Mouse (Mus musculus) C2C12 (cell line): ENCODE data around the gene Gucy2g. TPM values are rescaled to one million over a fixed set of nuclear protein-coding genes. Genes with fewer than 3 reads are reported as not detected.

ENCODE experiments used
- H3K27me3 ChIP-seq: one replicate; pipeline ENCODE4 v1.6.1; 2011; ENCODE audit not compliant: control insufficient read depth, insufficient read depth, insufficient read length
- H3K36me3 ChIP-seq: one replicate; pipeline ENCODE4 v1.6.1; 2011; ENCODE audit not compliant: control insufficient read depth, insufficient read depth
- H3K4me3 ChIP-seq: one replicate; pipeline ENCODE4 v1.5.1; 2011; ENCODE audit warnings: mild to moderate bottlenecking, control low read depth; ENCODE audit not compliant: poor library complexity, insufficient read depth, severe bottlenecking
- H3K79me2 ChIP-seq: one replicate; pipeline ENCODE4 v1.6.1; 2011; ENCODE audit not compliant: control insufficient read depth, insufficient read depth
- H3K79me3 ChIP-seq: one replicate; pipeline ENCODE4 v1.6.1; 2011; ENCODE audit warnings: low read depth, control low read depth
- H3ac ChIP-seq: one replicate; pipeline ENCODE3; 2011; ENCODE audit warnings: low read depth; ENCODE audit not compliant: control insufficient read depth, insufficient read length
- CEBPB ChIP-seq: IDR thresholded peaks from one replicate; pipeline ENCODE4 v1.6.1; 2011; ENCODE audit warnings: low read depth, mild to moderate bottlenecking, control low read depth, moderate library complexity
- CTCF ChIP-seq: IDR thresholded peaks from one replicate; pipeline ENCODE4 v1.5.1; 2011; ENCODE audit not compliant: control insufficient read depth, insufficient read depth, insufficient read length
- FOSL1 ChIP-seq: IDR thresholded peaks from one replicate; pipeline ENCODE4 v1.8.0; 2011; ENCODE audit warnings: mild to moderate bottlenecking, low read length; ENCODE audit not compliant: poor library complexity, insufficient read depth, severe bottlenecking
- MAX ChIP-seq: IDR thresholded peaks from one replicate; pipeline ENCODE4 v1.6.1; 2011; ENCODE audit warnings: mild to moderate bottlenecking, control low read depth
- MYOD1 ChIP-seq: IDR thresholded peaks from one replicate; pipeline ENCODE4 v1.6.1; 2011; ENCODE audit warnings: low read depth; ENCODE audit not compliant: control insufficient read depth, insufficient read length
- MYOG ChIP-seq: IDR thresholded peaks from one replicate; pipeline ENCODE4 v1.6.1; 2011; ENCODE audit not compliant: control insufficient read depth, insufficient read length; ENCODE audit errors: extremely low read depth
- USF1 ChIP-seq: IDR thresholded peaks from one replicate; pipeline ENCODE4 v1.6.1; 2011; ENCODE audit warnings: low read depth, mild to moderate bottlenecking, control low read depth, moderate library complexity
- polyA plus RNA-seq: library from polyadenylated mRNA; unstranded; fragments of >200 nt; fragmentation: generic; extraction: Trizol; gene quantifications from one replicate; pipeline ENCODE4 v1.2.1, GENCODE M21; 2012; ENCODE audit warnings: missing spikeins

The Gucy2g gene
- polyA plus RNA-seq, 1 experiment: 0.02 TPM

DNA sequence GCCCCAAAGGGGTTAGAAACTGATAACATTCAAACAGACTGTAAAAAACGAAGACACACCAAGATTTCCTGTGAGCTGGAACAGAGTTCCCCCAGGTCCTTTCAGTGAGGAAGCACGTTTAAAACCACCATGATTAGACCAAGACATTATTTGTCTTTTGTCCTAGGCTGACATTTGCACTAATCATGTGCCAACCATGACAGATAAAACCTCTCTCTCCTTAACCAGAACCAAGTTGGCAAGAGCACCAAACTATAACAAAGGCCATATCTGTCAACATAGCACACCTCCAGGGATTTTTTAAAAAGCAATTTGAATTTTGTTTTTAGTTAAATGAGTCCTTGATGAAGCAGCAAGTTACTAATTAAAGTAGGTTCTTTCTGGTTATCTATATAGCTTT lies 73.3 kb downstream of the Gucy2g start:
- Histone ChIP-seq H3ac (no peak overlapping the region), H3K36me3 (no peaks in the 10 kb centered on the region), H3K79me3 (no peaks in the 10 kb centered on the region), H3K4me3 (no peak overlapping the region), H3K27me3 (peaks cover 6% of the 10 kb centered on the region), H3K79me2 (no peaks in the 10 kb centered on the region)
- TF ChIP-seq CTCF (no peak), FOSL1 (no peak), CEBPB (no peak), MAX (no peak), MYOG (no peak), USF1 (no peak), MYOD1 (no peak)

DNA sequence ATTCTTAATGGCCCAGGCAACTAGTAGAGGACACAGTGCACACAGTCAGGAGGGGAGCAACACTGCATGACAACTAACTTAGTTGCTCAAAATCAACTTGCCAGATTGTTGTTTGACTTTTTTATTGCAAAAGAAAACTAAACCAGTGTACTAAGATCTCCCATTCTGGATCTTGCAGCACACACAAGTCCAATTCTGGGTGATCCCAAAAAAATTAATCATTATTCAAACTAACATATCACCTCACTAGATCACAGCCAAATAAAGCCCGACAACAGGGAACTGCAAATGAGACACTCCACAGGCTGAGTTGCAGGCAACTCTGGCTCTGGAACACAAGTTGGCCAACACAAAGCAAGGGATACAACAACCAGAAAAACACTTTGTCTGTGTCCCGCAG lies 74.3 kb downstream of the Gucy2g start:
- no peak for TF ChIP-seq USF1
- no peak for TF ChIP-seq MAX
- TF ChIP-seq MYOG: no peak
- Histone ChIP-seq H3K27me3 (peaks cover 6% of the 10 kb centered on the region), H3K36me3 (no peaks in the 10 kb centered on the region), H3K79me2 (no peaks in the 10 kb centered on the region), H3K4me3 (no peak overlapping the region), H3K79me3 (no peaks in the 10 kb centered on the region), H3ac (no peak overlapping the region)

DNA sequence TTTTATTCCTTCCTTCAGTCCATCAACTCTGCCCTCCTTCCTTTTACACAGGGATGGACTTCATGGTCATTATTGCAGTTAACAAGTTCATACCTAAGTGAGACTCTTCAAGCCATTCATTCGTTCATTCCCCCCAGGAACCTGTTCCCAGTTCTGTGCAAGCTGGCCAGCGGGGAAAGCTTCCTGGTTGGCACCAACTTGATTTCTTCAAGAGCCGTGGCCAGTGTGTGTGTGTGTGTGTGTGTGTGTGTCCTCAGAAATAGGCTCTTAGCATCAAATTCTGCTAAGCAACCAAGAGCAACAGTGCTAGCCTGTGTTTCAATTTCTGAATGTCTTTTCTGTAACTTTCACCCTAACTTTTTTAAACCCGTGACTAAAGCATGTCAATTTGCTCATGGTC lies 75.1 kb downstream of the Gucy2g start:
- Histone ChIP-seq H3K36me3 (no peaks in the 10 kb centered on the region), H3K79me3 (no peaks in the 10 kb centered on the region), H3K27me3 (peaks cover 6% of the 10 kb centered on the region), H3ac (no peak overlapping the region), H3K4me3 (no peak overlapping the region), H3K79me2 (no peaks in the 10 kb centered on the region)
- TF ChIP-seq MYOD1 (no peak), FOSL1 (no peak), USF1 (no peak)

DNA sequence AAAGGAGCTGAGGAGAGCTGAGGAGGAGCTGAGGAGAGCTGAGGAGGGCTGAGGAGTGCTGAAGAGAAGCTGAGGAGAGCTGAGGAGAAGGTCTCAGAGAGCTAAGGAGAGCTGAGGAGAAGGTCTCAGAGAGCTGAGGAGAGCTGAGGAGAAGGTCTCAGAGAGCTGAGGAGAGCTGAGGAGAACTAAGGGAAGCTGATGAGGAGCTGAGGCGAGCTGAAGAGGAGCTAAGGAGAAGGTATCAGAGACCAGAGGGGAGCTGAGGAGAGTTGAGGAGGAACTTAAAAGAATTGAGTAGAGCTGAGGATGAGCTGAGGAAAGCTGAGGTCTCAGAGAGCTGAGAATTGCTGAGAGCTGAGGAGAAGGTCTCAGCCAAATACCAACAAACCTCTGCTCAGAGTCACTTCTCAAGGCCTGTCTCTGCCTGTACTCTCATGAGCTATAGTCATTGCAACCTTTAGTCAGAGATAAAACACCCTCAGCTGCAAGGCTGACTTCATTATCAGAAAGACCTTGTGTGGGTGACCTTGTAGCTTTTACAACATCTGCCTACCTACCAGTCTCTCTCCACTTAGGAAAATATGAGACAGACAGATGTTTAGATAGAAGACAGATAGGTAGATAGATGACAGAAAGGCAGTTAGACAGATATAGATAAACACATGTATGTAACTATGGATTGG lies 75.7 kb downstream of the Gucy2g start:
- H3K36me3 ChIP-seq: no peaks in the 10 kb centered on the region
- no peak for TF ChIP-seq CEBPB
- TF ChIP-seq FOSL1: no peak
- no peak for TF ChIP-seq MYOG
- no peak for TF ChIP-seq MAX
- TF ChIP-seq MYOD1: no peak
- TF ChIP-seq CTCF: no peak
- no peak for TF ChIP-seq USF1
- no peaks in the 10 kb centered on the region for H3K79me2 ChIP-seq
- no peak overlapping the region for H3ac ChIP-seq
- no peaks in the 10 kb centered on the region for H3K79me3 ChIP-seq
- H3K4me3 ChIP-seq: no peak overlapping the region
- H3K27me3 ChIP-seq: peaks cover 6% of the 10 kb centered on the region

DNA sequence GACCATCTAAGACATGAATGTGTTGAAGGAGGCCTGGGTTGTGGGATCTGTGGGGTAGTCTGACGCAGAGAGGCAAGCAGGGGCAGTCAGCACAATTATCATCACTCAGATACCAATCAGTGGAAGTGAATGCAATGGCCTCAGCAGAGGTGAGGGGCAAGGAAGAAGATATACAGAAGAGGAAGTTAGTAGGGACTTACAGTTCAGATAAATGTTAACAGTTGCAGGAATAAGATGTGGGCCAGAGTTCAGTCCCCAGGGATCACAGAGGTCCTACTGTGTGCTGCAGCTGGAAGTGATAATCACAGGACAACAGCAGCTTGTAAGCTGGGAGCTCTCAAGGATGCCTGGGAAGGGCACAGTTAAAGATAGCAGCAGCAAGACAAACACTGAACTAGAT lies 76.9 kb downstream of the Gucy2g start:
- H3K4me3 ChIP-seq: no peak overlapping the region
- H3K79me2 ChIP-seq: no peaks in the 10 kb centered on the region
- TF ChIP-seq CEBPB: no peak
- TF ChIP-seq CTCF: no peak
- no peak for TF ChIP-seq FOSL1
- no peak for TF ChIP-seq USF1
- TF ChIP-seq MYOD1: no peak
- TF ChIP-seq MYOG: no peak
- no peak for TF ChIP-seq MAX
- H3K36me3 ChIP-seq: no peaks in the 10 kb centered on the region
- peaks cover 11% of the 10 kb centered on the region for H3K27me3 ChIP-seq
- no peaks in the 10 kb centered on the region for H3K79me3 ChIP-seq
- no peak overlapping the region for H3ac ChIP-seq

DNA sequence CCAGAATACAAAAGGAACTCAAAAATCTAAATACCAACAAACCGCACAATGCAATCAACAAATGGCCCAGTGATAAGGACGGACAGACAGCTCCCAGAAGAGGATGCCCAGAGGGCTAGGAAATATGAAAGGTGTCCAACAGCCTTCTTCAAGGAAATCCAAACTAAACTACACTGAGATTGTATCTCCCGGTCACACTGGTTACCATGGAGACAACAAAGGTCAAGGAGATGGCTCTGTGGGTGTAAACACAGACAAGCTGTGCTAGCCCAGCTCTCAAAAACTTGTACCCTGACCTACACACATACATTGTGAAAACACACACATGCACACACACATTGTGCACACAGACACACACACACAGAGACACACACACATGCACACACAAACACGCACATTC lies 78.8 kb downstream of the Gucy2g start:
- H3K27me3 ChIP-seq: peaks cover 11% of the 10 kb centered on the region
- H3K79me3 ChIP-seq: no peaks in the 10 kb centered on the region
- no peak overlapping the region for H3K4me3 ChIP-seq
- H3K36me3 ChIP-seq: no peaks in the 10 kb centered on the region
- no peak overlapping the region for H3ac ChIP-seq
- H3K79me2 ChIP-seq: no peaks in the 10 kb centered on the region
- TF ChIP-seq CTCF (no peak), USF1 (no peak), MAX (no peak), MYOD1 (no peak)
